Mouse (Mus musculus) gastrocnemius, adult 2 months (tissue): ENCODE data around the gene H2-DMb1. TPM values are rescaled to one million over a fixed set of nuclear protein-coding genes. Genes with fewer than 3 reads are reported as not detected.

Experiments
- DNase-seq: peaks from one replicate; pipeline ENCODE4 v3.0.0; 2022
- H3K27ac ChIP-seq: fragments of 200-600 bp; 2 replicates; pipeline ENCODE4 v1.8.1; 2022; ENCODE audit warnings: mild to moderate bottlenecking
- H3K4me3 ChIP-seq: fragments of 200-600 bp; 2 replicates; pipeline ENCODE4 v1.8.1; 2022; ENCODE audit warnings: mild to moderate bottlenecking, moderate library complexity
- CTCF ChIP-seq: fragments of 200-600 bp; IDR thresholded peaks from 2 replicates; pipeline ENCODE4 v1.8.1; 2022; ENCODE audit warnings: antibody characterized with exemption, mild to moderate bottlenecking, moderate library complexity
- intact Hi-C: fragments of 180-260 bp; cut with DNase I; formaldehyde crosslinking; loops from one replicate; pipeline ENCODE4 v1.15.1; 2025
- total RNA-seq, 2 experiments: library from RNA; stranded (reverse); gene quantifications; 2 replicates each; pipeline ENCODE4 v1.2.3; 2021

H2-DMb1 gene
- total RNA-seq, 2 experiments from 2014 or later = 0.38 to 0.61 TPM

DNA sequence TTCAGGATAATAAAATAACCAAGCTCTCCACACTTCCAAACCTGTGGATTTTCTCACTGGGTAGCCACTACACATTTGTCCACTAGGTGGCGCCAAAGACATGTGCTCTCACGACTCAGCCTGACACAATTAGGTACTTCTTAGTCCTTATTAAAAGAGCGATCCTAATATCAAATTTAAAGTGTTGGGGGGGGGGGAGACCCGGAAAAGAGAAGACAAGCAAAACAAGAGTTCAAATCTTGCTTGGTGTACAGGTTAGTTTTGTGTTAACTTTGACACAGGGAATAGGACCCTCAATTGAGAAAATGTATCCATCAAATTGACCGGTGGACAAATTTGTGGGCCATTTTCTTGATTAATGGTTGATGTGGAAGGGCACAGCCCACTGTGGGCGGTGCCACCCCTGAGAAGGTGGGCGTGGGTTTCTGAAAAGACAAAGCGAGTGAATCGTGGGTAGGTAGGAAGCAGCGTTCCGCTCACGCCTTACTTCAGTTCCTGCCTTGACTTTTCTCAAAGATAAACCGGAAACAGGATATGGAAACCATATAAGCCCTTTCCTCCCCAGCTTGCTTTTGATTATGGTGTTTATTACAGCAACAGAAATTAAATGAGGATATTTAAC, 18.1 kb downstream of the H2-DMb1 start:
- H3K4me3 ChIP-seq = peak overlapping the region; percentile 52

GRCm38 (mm10) chr17:34172528-34172927, 19.7 kb downstream of the H2-DMb1 start:
- peak; percentile 16; the same call in 1 of the 2 replicates for TF ChIP-seq CTCF
- intact Hi-C loops = loop anchor here (5.0 to 10.0 kb wide), 2 partner anchors 45 to 132 kb away; partner anchors contain the start of gene H2-Eb1
- DNase-seq = no peak
- H3K4me3 ChIP-seq = no peak overlapping the region
- no peak overlapping the region for H3K27ac ChIP-seq

More for the DNA sequence above, 18.1 kb downstream of the H2-DMb1 start:
- no peak overlapping the region for H3K27ac ChIP-seq
- intact Hi-C loops = loop anchor here (1.0 to 10.0 kb wide), 4 partner anchors 34 to 134 kb away; partner anchors contain the start of gene H2-Eb1
- TF ChIP-seq CTCF = peak; percentile 90
- peak; percentile 81 for DNase-seq

DNA sequence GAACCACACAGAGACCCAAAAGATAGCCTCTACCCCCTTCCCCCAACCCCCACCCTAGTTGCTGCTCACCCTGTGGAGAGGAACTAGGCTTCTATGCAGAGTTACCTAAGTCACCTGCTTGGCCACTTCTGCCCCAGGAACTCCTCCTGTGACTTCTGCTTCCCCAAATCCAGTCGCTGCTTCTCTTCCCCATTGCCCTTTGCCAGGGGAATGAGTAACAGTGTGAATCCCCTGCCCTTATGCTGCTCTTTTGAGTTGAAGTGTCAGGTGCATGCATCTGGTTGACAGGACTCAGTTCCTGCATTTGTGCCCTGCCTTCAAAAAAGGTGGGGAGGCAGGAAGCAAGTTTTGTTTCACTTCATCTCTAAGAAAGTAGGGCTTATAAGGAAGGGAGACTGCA, 21.2 kb downstream of the H2-DMb1 start:
- no peak for TF ChIP-seq CTCF
- no peak for DNase-seq
- intact Hi-C loops = loop anchor here (5.0 to 10.0 kb wide), 2 partner anchors 43 to 131 kb away; partner anchors contain the start of gene H2-Eb1
- no peak overlapping the region for H3K27ac ChIP-seq
- H3K4me3 ChIP-seq = no peak overlapping the region

- no peak overlapping the region for H3K4me3 ChIP-seq
- DNase-seq = no peak
- intact Hi-C loops = loop anchor here (10.0 kb wide), 1 partner anchor 128 kb away; the partner anchor contains the start of gene H2-Eb1
- peak; percentile 43; the same call in 1 of the 2 replicates for TF ChIP-seq CTCF
- no peak overlapping the region for H3K27ac ChIP-seq
Observed at GRCm38 (mm10) chr17:34177179-34177578, 24.3 kb downstream of the H2-DMb1 start.

- no peak for DNase-seq
- intact Hi-C loops = loop anchor here (10.0 kb wide), 1 partner anchor 126 kb away; the partner anchor contains the start of gene H2-Eb1
- H3K4me3 ChIP-seq = no peak overlapping the region
- no peak for TF ChIP-seq CTCF
- H3K27ac ChIP-seq = no peak overlapping the region
Observed at GRCm38 (mm10) chr17:34179019-34179418, 26.1 kb downstream of the H2-DMb1 start.

DNA sequence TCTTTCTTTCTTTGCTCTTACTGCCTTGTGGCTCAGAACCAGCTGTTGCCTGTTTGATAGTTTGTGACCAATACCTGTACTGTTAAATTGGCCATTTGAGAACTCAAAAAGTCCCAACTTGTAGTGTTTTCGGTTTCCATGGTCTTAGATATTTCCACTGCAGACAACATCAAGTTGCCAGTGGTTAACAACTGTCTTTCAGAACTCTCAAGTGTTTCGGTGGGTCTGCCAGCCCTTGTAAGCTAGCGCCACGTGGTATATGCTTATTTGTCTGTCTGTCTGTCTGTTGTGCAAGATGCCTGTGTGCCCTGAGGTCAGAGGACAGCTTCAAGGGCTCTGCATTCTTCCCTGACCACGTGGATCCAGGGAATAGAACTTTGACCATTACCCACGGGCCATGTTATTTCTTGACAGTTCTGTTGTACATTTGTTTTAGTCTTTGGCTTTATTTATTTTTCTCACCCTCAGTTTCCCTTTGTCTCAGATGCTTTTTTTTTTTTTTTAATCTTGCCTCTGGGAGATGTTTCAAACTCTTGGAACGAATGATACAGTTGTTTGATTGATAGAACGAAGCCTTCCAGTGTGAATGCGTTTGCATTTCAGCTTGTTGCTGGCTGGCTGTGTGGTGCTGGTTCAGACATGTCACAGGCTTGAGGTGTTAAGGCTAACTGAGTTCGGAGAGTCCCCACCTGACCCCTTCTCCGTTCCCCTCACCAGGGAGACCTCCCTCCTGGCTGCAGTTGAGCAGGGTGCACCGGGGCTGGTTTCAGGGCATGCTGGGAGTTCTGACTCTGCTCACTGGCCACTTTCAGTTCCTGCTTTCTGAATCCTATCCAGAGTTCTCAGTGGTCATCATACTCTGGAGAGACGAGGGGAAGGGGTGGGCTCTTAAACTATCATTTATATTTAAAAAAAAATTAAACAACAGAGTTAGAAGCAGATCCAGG, 27.3 kb downstream of the H2-DMb1 start:
- no peak for DNase-seq
- intact Hi-C loops = loop anchor here (10.0 kb wide), 1 partner anchor 125 kb away; the partner anchor contains the start of gene H2-Eb1
- Histone ChIP-seq H3K4me3 (no peak overlapping the region), H3K27ac (no peak overlapping the region)
- TF ChIP-seq CTCF = no peak

DNA sequence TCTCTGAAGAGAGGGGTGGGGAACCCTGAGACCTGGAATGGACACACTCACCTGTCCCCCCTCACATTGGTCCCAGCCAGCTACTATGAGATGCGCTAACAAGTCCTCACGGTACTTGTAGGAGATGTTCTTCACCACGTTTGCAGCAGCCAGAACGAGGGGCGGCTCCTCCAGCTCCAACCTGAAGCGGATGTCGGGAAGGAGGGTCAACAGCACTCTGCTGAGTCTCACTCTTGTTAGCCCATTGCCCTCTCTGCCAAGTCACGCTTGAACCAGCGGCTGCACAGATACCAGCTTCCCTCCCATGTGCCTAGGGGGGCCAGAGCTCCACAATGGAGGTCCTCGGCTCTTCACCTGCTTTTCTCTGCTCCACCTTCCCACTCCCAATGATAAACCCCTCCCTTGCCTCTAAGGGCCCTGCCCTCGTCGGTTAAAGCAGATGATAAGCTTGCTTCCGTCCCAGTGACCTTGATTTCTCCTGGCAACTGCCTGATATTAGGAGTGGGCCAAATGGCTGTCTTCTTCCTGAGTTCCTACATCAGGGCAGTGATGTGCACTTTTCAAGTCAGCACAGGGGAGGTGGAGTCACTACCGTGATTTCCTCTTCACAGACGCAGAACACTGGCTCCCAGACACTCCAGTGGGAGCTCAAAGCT, 30.8 kb downstream of the H2-DMb1 start:
- Histone ChIP-seq H3K4me3 (no peak overlapping the region), H3K27ac (no peak overlapping the region)
- intact Hi-C loops = no loop called here
- TF ChIP-seq CTCF = no peak
- no peak for DNase-seq

DNA sequence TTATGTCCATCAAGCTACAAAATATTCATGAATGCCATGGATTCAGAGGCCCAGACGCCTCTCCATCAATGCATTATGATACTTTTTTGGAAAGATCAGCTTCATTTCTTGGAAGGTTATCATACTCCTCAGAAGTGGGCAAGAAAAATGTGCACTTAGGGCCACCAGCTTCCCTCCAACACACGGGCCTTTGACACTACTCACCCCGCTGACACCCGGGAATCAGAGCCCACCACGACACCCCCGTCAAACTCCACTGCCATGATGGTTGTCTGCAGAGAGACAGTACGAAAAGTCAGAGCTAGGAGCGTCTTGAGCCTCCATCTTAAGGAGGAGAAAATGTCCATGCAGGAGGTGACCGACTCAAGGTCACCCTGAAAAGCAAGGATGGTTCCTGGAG, 32.7 kb downstream of the H2-DMb1 start:
- no peak overlapping the region for H3K27ac ChIP-seq
- no peak overlapping the region for H3K4me3 ChIP-seq
- no peak for DNase-seq
- TF ChIP-seq CTCF = no peak
- intact Hi-C loops = no loop called here

DNA sequence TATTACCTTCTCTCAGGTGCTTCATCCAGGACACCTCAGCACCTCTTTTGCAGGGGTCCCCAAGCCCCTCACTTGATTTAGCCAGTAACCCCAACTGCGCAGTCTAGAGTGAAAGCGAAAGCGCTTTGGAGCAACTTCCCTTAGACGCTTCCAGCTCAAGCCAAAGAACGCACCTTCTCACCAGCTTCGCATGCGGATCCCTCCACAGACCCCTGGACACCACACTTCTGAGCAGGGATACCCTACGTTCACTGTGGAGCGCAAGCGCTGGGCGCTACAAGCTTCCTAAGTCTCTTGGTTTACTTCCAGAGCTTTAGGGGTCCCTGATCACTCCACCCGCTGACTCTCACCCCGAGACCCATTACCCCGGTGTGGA, 34.0 kb downstream of the H2-DMb1 start:
- intact Hi-C loops = no loop called here

DNA sequence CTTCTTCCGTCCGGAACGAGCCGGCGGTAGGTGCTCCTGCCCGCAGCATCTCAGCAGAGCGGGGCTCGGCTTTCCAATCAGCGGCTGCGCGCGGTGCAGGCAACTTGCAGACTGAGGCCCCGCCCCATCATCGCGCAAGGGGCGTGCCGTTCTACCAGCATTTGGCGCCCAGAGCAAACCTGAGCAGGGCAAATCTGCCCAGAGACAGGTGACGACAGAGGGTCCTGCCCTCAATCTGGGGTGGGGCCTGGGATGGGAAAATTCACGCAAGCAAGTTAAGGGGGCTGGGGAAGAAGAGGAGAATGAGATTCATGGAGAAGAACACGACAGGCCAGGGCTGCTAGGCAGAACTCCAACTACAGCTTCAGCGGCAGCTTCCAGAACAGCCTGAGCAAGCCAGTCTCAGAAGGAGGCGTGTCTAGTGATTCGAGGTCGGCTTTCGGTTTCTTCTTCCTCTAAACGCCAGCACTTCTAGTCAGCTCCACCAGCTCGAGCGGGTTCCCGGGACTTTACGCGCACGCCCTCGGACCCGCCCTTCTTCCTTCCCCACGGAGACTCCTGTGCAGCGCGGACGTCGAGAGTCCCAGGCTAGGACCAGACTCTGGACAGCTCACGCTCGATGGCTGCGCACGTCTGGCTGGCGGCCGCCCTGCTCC, 34.5 kb downstream of the H2-DMb1 start, which contains the start of the genes Tap1 and Psmb9:
TSS of gene Tap1 (plus strand) at position 293 of the 656 bp plus-strand sequence.
TSS of gene Psmb9 (minus strand) at position 504 of the 656 bp plus-strand sequence.
- Histone ChIP-seq H3K27ac (peak within 1 kb of the TSS; percentile 89), H3K4me3 (peak within 1 kb of the TSS; percentile 88)
- DNase-seq = peak; percentile 98
- no peak for TF ChIP-seq CTCF
- intact Hi-C loops = no loop called here

More for the DNA sequence above, 34.0 kb downstream of the H2-DMb1 start:
- DNase-seq = no peak
- no peak for TF ChIP-seq CTCF
- H3K4me3 ChIP-seq = peak overlapping the region; percentile 88
- H3K27ac ChIP-seq = peak overlapping the region; percentile 89

DNA sequence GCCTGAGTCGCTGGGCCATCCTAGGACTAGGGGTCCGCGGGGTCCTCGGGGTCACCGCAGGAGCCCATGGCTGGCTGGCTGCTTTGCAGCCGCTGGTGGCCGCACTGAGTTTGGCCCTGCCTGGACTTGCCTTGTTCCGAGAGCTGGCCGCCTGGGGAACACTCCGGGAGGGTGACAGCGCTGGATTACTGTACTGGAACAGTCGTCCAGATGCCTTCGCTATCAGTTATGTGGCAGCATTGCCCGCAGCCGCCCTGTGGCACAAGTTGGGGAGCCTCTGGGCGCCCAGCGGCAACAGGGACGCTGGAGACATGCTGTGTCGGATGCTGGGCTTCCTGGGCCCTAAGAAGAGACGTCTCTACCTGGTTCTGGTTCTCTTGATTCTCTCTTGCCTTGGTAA, 35.1 kb downstream of the H2-DMb1 start:
- DNase-seq = no peak
- peak overlapping the region; percentile 88 for H3K4me3 ChIP-seq
- intact Hi-C loops = no loop called here
- peak overlapping the region; percentile 89 for H3K27ac ChIP-seq
- no peak for TF ChIP-seq CTCF

DNA sequence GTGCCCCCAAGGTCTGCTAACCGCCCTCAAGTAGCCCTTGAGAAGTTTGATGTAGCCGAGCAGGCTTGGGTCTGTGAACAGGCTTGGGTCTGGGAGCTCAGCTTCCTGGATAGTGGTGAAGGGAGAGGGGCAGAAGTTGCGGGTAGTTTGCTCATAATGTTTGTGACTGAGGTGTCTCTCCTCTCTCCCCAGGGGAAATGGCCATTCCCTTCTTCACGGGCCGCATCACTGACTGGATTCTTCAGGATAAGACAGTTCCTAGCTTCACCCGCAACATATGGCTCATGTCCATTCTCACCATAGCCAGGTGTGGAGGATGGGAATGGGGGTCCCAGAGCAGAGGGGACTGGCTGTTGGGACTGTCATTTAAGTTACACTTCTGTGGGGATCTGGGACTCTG, 36.1 kb downstream of the H2-DMb1 start:
- no peak overlapping the region; the same call in 1 of the 2 replicates for H3K4me3 ChIP-seq

More for the DNA sequence above, 36.1 kb downstream of the H2-DMb1 start:
- no peak overlapping the region for H3K27ac ChIP-seq
- no peak for TF ChIP-seq CTCF
- intact Hi-C loops = no loop called here
- no peak for DNase-seq
